Mouse (Mus musculus): ENCODE results near the gene Ccdc58. TPM values are rescaled to one million over a fixed set of nuclear protein-coding genes. Genes with fewer than 3 reads are reported as not detected.

Gene Ccdc58
- polyA plus RNA-seq, 1 experiment from 2014 or later, result 79.3 TPM

Other genes with a start within 250 kb of the Ccdc58 start
- 1.1 and 1.2 TPM in 2 replicates for gene Parp14, start 200.1 kb upstream of the Ccdc58 start, polyA plus RNA-seq (2015; fragmentation: Nextera tagmentation; extraction: Ambion mirVana)
- 4.5 and 5.5 TPM in 2 replicates for gene Parp9, start 133.2 kb upstream of the Ccdc58 start, polyA plus RNA-seq (2015; fragmentation: Nextera tagmentation; extraction: Ambion mirVana)
- gene Dtx3l, start 132.5 kb upstream of the Ccdc58 start, polyA plus RNA-seq (2015; fragmentation: Nextera tagmentation; extraction: Ambion mirVana), result 3.3 and 3.4 TPM in 2 replicates
- 36.8 and 38.8 TPM in 2 replicates for gene Kpna1, start 92.9 kb upstream of the Ccdc58 start, polyA plus RNA-seq (2015; fragmentation: Nextera tagmentation; extraction: Ambion mirVana)
- 8.9 and 9.9 TPM in 2 replicates for gene Wdr5b, start 30.5 kb upstream of the Ccdc58 start, polyA plus RNA-seq (2015; fragmentation: Nextera tagmentation; extraction: Ambion mirVana)
- gene Fam162a, start 91 bp upstream of the Ccdc58 start, polyA plus RNA-seq (2015; fragmentation: Nextera tagmentation; extraction: Ambion mirVana), result 319 and 327 TPM in 2 replicates
- gene Csta1, start 59.6 kb downstream of the Ccdc58 start, polyA plus RNA-seq (2015; fragmentation: Nextera tagmentation; extraction: Ambion mirVana), result 0.05 and 0.14 TPM in 2 replicates
- 1.2 and 1.9 TPM in 2 replicates for gene Stfa2l1, start 85.1 kb downstream of the Ccdc58 start, polyA plus RNA-seq (2015; fragmentation: Nextera tagmentation; extraction: Ambion mirVana)
- 2.4 and 4.9 TPM in 2 replicates for gene Gm5483, start 112.5 kb downstream of the Ccdc58 start, polyA plus RNA-seq (2015; fragmentation: Nextera tagmentation; extraction: Ambion mirVana)
- not detected in 2 replicates for gene Gm5416, start 138.7 kb downstream of the Ccdc58 start, polyA plus RNA-seq (2015; fragmentation: Nextera tagmentation; extraction: Ambion mirVana)
- gene 2010005H15Rik, start 149.8 kb downstream of the Ccdc58 start, polyA plus RNA-seq (2015; fragmentation: Nextera tagmentation; extraction: Ambion mirVana), result not detected in 2 replicates
- gene Stfa1, start 205.3 kb downstream of the Ccdc58 start, polyA plus RNA-seq (2015; fragmentation: Nextera tagmentation; extraction: Ambion mirVana), result 9.0 and 11.3 TPM in 2 replicates